Mouse (Mus musculus): ENCODE data around the gene Entpd6.

Entpd6 gene

DNA sequence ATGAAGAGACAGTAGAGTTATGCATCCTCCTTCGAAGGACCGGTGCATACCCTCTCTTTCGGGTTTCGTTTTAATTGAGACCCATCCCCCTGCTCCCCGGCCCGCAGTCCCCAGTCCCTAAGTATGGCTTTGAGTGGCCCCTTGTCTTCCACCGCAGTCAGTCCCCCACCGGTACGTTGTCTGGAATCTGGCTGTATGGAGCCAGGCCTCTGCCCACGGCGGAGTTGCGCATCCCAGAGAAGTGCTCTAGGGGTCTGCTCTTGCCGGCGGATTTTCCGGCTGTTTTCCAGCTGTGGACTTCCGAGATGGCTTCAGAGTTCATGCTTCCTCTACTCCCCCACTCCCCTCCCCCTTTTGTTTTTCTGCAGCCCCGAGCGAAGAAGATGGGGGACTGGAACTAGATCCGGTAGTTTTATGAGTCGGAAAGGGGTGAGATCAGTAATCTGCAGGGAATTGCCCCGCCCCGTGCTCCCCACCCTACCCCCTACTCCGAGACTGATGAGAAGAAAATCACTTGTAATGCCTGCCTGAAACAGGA, 38.5 kb downstream of the Entpd6 start:
- peak; percentile 95 for DNase-seq

DNA sequence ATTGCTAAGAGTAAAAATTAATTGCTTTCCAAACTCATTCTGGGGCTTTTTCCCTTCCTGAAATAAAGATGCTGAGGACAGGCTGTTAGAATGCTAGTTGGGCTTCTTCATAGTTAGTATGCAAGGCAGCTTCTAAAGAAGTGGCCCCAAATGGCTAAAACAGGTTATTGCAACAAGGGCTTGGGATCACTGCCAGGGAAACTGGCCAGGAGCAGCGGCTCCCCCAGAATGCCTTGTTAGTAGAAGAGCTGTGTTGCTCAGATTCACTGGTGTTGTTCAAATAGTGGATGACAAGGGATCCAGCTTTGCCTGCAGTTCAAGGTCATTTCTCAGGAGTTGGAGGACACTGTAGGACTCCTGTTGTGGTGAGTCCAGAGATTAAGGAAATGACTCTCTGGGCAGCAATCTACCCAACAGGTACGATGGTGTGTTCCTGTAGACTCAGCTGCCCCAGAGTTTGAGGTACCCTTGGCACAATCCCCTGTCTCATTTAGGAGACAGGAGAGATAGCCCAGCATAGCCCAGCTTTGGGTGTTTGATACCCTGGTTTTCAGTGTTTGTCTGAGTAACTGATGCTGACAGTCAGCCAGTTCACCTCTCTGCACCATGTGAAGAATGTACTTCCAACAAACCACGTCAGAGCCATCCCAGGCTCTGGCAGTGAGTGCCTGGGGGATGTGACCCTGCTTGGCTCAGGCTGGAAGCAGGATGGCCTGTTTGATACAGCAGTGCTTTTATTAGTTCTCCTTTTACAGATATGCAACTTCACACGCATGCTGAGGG, 40.1 kb downstream of the Entpd6 start:
- DNase-seq, result peak; percentile 97

DNA sequence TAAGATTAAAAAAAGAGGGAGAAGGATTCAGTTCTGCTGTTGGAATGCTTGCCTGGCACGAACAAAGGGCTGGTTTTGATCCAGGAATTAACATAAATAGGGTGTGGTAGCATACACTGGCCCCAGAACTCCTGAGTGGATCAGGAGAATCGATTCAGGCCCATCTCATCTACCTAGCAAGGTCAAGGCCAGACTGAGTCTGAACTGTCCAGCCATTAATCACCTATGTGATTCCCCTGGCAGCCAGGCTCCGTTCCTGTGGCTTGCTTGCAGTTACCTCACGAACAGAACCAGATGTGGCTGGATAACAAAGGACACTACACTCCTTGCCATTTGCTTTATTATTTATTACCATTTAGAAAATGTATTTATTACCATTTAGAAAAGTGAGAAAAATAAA, 44.5 kb downstream of the Entpd6 start:
- DNase-seq, result no peak

DNA sequence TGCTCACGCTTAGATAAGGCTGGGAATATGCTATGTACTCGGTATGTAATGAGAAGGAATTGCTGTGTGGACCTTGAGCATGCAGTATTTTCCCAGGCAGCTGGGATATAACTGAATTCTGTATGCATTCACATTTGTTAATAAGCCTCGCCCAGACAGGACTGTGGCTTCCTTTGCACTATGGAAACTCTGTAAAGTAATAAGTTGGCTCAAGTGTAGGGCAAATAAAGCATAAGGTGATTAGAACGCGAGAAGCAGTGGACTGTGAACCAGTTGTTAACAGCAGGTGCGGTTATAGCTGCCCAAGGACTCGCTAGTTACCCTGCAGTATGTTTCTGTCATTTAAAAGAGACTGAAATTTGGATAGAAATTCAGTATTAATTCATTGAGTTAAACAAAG, 49.2 kb downstream of the Entpd6 start:
- DNase-seq, result no peak

DNA sequence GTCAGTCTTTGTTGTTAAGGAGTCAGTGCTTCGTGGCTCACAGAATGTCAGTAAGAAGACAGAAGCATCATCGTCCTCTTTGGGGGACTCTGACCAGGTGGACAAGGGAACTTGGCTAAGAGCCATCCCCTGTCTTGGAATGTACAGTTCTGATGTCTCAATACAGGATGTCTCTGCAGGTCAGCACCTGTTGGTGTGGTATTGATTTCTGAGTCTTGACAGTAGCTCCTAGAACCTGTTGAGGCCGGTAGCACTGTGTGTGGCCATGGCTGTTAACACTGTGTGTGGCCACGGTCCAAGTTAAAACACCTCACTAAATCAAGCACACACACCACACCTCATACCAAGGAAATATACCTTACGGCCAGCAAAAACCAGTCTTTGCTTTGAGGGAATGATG, 51.8 kb downstream of the Entpd6 start:
- DNase-seq, result no peak

DNA sequence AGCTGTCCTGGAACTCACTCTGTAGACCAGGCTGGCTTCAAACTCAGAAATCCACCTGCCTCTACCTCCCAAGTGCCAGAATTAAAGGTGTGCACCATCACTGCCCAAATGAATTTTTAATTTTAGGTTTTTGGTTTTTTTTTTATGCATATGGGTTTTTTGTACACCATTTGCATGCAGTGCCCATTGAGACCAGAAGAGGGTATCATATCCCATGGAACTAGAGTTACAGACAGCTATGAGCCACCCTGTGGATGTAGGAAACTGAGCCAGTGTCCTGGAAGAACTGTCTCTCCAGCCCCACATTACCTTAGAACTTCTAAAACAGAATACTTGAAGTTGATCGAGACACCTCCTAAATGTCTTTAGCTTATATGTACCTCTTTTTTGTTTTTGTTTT, 54.2 kb downstream of the Entpd6 start:
- no peak for DNase-seq

DNA sequence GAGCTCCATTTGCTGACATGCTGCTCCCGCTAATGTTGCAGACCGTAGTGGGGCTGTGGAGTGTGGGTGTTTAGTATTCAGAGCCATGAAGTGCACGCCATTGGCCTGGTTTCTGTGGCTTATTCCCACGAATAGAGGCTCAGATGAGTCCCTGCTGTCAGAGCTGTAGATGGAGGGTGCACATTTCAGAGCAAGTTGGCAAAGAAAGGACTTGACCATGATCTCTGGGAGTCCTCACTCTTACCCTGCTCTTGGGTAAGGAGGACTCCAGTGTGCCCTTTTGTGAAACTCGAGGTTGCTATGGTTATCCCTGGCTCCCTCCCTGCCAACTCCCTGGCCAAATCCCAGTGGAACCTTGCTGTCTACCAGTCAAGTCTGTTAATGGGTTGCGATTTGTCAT, 59.5 kb downstream of the Entpd6 start:
- DNase-seq, result no peak

DNA sequence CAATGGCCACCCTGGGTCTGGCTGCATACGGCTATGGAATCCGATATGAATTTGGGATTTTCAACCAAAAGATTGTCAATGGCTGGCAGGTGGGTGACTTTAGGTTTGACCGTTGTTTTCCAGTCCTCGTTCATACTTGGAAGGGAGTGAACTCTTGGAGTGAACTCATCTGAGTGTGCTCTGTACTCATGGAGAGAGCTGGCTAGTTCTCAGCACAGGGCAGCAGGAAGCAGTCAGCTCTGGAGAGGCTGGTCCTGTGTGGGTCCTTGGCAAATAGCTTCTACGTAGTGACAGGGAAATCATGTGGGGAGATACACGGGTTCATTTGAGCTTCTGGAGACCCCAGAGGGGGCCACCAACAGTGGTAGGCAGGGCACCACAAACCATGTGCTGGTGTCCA, 60.0 kb downstream of the Entpd6 start:
- no peak for DNase-seq

DNA sequence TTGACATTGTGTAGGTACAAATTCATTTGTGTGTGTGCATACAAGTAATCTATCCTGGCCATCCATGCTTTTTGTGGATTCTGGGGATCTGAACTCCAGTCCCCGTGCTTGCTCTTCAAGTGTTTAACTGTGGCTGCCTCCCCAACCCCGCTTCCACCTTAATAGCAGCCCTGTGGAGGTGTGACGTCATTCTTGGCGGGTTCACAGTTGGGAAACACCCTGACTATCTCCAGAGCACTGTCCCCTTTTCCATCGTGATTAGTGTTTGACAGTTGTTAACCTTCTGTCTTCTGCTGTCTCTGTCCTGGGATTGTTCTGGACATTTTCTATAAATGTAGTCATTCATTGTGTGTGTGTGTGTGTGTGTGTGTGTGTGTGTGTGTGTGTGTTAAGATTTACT, 61.8 kb downstream of the Entpd6 start:
- DNase-seq, result no peak

DNA sequence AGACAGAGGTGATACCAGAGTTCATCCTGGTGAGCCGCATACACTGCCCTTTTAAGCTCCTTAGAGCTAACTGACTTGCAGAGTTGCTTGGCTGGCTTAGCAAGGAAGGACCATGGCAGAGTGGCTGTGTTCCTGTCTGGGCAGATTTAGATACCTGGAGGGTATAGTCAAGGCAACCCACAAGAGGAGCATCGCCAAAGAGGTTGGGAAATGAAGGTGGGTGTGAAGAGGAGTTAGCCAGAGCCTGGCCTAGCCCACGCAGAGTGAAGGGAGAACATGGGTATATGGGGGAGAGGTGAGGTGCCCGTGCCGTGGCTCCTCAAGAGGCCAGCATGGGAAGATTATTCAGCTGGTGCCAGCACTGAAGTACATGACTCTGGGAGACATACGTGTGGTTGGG, 64.0 kb downstream of the Entpd6 start:
- DNase-seq, result no peak

DNA sequence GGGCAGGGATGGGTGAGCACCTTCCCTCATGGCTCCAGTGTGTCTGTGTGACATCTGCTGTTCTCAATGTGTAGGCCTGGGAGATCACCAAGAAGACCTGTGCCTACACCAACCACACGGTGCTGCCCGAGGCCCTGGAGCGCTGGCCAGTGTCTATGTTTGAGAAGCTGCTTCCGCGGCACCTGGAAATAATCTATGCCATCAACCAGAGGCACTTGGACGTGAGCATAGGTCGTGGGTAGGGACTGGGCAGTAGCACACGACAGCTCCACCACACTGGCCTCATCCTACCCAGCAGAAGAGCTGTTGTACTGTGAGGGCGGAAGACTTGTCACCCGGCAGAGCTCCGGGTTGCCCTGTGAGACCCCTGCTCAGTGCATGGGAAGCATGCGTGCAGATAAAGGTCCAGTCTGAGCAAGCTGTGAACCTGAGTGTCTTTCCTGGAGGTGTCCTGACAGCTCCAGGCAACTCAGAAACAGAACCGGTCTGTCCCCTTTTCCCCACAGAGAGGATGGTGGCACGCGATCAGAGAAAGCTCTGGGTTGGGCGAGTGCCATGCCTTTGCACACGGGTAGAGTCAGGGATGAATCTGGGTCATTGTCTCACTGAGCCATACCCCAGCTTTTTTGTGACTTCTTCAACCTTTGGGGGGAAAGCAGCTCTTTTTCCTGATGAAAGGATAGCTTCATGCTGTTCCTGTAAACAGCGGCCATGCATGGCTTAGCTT, 68.0 kb downstream of the Entpd6 start:
- DNase-seq, result peak; percentile 93

DNA sequence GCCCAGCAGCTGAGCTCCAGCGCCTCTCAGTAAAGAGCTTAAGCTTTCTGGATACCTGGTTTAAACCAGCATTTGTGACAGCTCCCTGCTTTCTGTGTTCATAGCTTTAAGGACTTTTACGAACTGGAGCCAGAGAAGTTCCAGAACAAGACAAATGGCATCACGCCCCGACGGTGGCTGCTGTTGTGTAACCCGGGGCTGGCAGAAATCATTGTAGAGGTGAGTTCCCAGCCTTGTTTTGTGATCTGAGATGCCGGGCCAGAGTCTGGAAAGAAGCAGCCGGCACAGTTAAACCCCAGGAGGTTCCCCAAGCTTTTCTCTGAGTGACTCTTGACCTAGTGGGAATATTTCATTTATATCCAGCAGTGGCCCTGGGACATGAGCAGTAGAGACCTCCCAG, 69.9 kb downstream of the Entpd6 start:
- peak; percentile 93 for DNase-seq

DNA sequence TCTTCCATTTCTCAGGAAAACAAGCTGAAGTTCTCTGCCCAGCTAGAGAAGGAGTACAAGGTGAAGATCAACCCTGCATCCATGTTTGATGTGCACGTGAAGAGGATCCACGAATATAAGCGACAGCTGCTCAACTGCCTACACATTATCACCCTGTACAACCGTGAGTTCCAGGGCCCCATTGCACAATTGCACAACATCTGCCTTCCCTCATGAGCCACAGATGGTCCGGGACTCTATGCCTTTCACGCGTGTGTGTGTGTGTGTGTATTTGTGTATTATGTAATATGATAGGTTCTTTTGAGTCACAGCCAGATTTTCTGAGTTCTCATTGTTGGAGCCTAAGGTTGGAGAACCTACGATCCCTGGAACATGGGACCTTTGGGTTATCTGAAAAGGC, 71.9 kb downstream of the Entpd6 start:
- no peak for DNase-seq

Measured in heart, adult 11 months (tissue).